Mouse (Mus musculus): Measurements from ENCODE around the gene Gm281. TPM values are rescaled to one million over a fixed set of nuclear protein-coding genes. Genes with fewer than 3 reads are reported as not detected.

Gm281 gene
- polyA plus RNA-seq (2017; shearing (Covaris generic)) = under 1 TPM in 1 of 2 experiments, not detected in 1; 0.06 TPM

GRCm38 (mm10) chr14:13914387-13915082 is at the start of gene Gm281:
TSS of gene Gm281 (minus strand) at chr14:13914478.

GRCm38 (mm10) chr14:13961401-13962112 is 47.3 kb upstream of the Gm281 start, which contains the start of the genes Atxn7 and Thoc7:
TSS of gene Atxn7 (plus strand) at chr14:13961440.
TSS of gene Thoc7 (minus strand) at chr14:13961852.

Other genes starting within 250 kb of the Gm281 start
- under 1 TPM in 1 of 2 experiments, not detected in 1; 0.42 TPM for gene Sntn, start 243.6 kb downstream of the Gm281 start, polyA plus RNA-seq (2017; shearing (Covaris generic))
- gene Atxn7, start 47.0 kb upstream of the Gm281 start, polyA plus RNA-seq (2017; shearing (Covaris generic)) = 10 to 100 TPM; 27.3 to 37.6 TPM
- 100 to 1,000 TPM; 173 to 197 TPM for gene Thoc7, start 47.4 kb upstream of the Gm281 start, polyA plus RNA-seq (2017; shearing (Covaris generic))
- 100 to 1,000 TPM; 150 to 154 TPM for gene Psmd6, start 206.5 kb upstream of the Gm281 start, polyA plus RNA-seq (2017; shearing (Covaris generic))

Data from activated CD4-positive, CD25-positive, alpha-beta regulatory T cell (primary cell).